Mouse (Mus musculus) C2C12 (cell line): ENCODE data around the gene Rasal1.

Experiments used
- CEBPB ChIP-seq: IDR thresholded peaks from one replicate; pipeline ENCODE4 v1.6.1; 2011; ENCODE audit warnings: low read depth, mild to moderate bottlenecking, control low read depth, moderate library complexity
- CTCF ChIP-seq: IDR thresholded peaks from one replicate; pipeline ENCODE4 v1.5.1; 2011; ENCODE audit not compliant: control insufficient read depth, insufficient read depth, insufficient read length
- FOSL1 ChIP-seq: IDR thresholded peaks from one replicate; pipeline ENCODE4 v1.8.0; 2011; ENCODE audit warnings: mild to moderate bottlenecking, low read length; ENCODE audit not compliant: poor library complexity, insufficient read depth, severe bottlenecking
- MAX ChIP-seq: IDR thresholded peaks from one replicate; pipeline ENCODE4 v1.6.1; 2011; ENCODE audit warnings: mild to moderate bottlenecking, control low read depth
- MYOD1 ChIP-seq: IDR thresholded peaks from one replicate; pipeline ENCODE4 v1.6.1; 2011; ENCODE audit warnings: low read depth; ENCODE audit not compliant: control insufficient read depth, insufficient read length
- MYOG ChIP-seq: IDR thresholded peaks from one replicate; pipeline ENCODE4 v1.6.1; 2011; ENCODE audit not compliant: control insufficient read depth, insufficient read length; ENCODE audit errors: extremely low read depth
- USF1 ChIP-seq: IDR thresholded peaks from one replicate; pipeline ENCODE4 v1.6.1; 2011; ENCODE audit warnings: low read depth, mild to moderate bottlenecking, control low read depth, moderate library complexity

DNA sequence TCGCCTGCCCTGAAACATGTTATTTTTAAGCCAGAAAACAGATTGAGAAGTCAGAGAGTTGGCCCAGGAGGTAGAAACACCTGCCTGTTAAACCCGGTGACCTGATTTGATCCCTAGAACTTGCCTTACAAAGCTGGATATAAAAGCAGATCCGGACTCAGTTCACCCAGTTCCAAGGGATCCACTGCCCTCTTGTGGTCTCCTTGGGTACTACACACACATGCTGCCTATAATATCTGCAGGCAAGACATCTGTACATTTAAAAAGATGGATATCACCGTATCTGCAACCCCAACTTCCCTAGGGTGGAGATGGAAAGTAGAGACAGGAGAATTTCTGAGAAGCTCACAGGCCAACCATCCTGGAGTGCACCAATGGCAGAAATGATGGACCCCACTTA lies 32.7 kb upstream of the Rasal1 start:
- no peak for TF ChIP-seq CTCF
- no peak for TF ChIP-seq MAX
- TF ChIP-seq MYOG, result no peak
- TF ChIP-seq USF1, result no peak
- no peak for TF ChIP-seq MYOD1
- no peak for TF ChIP-seq CEBPB
- no peak for TF ChIP-seq FOSL1
